Mouse (Mus musculus): ENCODE results near the gene Znrd1. TPM values are rescaled to one million over a fixed set of nuclear protein-coding genes. Genes with fewer than 3 reads are reported as not detected.

Znrd1 gene
- total and polyA plus RNA-seq, 3 experiments = 6.8 to 154 (median 127) TPM

DNA sequence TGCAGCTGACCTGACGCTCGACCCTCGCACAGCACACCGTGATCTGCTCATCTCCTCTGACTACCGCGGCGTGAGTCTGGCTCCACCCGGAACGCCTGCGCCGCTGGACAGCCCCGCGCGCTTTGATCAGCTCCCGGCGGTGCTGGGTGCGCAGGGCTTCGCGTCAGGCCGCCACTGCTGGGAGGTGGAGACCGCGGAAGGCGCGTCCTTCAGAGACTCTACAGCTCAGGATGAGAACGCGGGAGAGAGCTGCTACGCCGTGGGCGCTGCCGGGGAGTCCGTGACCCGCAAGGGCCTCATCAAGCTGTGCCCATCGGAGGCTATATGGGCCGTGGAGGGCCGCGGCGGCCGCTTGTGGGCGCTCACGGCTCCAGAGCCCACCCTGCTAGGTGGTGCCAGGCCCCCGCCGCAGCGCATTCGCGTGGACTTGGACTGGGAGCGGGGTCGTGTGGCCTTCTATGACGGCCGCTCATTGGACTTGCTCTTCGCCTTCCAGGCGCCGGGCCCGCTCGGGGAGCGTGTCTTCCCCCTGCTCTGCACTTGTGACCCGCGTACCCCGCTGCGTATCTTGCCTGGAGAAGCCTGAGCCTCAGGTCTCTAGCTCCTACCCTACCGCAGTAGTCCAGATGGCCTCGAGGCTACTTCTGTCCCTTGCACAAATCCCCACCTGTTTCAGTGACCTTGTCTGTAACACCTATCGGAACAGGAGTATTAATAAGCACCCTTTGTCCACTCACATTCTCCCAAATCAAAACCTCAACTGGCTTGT is 11.1 kb downstream of the Znrd1 start:
- no peak overlapping the region for H3K4me3 ChIP-seq (ENCODE audit: low read depth, low read length)
- peaks cover 16% of the 10 kb centered on the region for H3K4me1 ChIP-seq (ENCODE audit: insufficient read depth, low read depth, low read length)
- H3K36me3 ChIP-seq (replicated peaks) = peaks cover 34% of the 10 kb centered on the region
- H3K9me3 ChIP-seq (replicated peaks) = peaks cover 7% of the 10 kb centered on the region
- DNase-seq (ENCODE audit: low spot score) = no peak
- TF ChIP-seq GATA2 (IDR thresholded peaks at IDR 0.05; ENCODE audit: borderline replicate concordance, low read depth, low read length) = no peak
- TF ChIP-seq GATA1 (IDR thresholded peaks at IDR 0.05; ENCODE audit: borderline replicate concordance, low read length) = no peak
- TF ChIP-seq CTCF (IDR thresholded peaks at IDR 0.05; ENCODE audit: low read depth, low read length) = no peak
- no peak for TF ChIP-seq POLR2AphosphoS5 (IDR thresholded peaks at IDR 0.05; ENCODE audit: insufficient replicate concordance, low read depth, low read length)
- no peak for TF ChIP-seq TAL1 (conservative IDR thresholded peaks at IDR 0.05; ENCODE audit: low read depth, low read length)
- peaks cover 7% of the 10 kb centered on the region; the same call in 1 of the 2 replicates for H3K27me3 ChIP-seq (ENCODE audit: insufficient read depth, low read length)
- no peak for ATAC-seq (ENCODE audit: extremely low read depth, insufficient number of reproducible peaks, low FRiP score, poor library complexity, severe bottlenecking)

DNA sequence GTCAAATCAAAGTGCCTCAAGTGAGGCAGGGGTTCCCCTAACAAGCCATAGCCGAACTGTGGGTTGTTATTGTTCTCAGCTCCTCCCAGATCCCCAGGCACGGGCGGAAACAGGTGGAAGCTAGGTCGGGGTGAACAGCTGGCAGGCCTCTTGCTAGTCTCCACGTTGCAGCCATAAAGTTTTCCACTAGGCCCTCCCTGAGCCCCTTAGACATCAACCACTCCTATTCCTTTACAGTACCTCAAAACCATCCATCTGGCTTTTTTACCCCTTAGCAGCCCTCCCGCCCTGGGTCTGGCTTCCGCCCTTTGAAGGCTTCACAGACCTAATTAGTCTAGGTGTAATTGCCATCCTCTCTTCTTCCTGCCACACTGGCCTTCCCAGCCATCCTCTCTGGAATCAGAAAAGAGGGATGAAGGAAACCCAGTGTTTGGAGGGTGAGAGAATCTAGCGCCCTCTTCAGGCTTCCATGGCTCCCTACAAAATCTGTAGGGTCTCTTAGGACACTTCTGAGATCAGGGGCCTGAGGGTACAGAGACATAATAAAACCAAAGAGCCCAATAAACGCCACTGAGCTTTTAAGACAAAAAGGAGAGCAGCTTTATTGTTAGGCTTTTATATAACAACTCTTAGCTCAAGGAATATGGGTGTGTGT is 14.1 kb downstream of the Znrd1 start:
- peaks cover 16% of the 10 kb centered on the region for H3K27me3 ChIP-seq (ENCODE audit: insufficient read depth, low read length)
- no peak for TF ChIP-seq POLR2AphosphoS5 (IDR thresholded peaks at IDR 0.05; ENCODE audit: insufficient replicate concordance, low read depth, low read length)
- no peak for TF ChIP-seq TAL1 (conservative IDR thresholded peaks at IDR 0.05; ENCODE audit: low read depth, low read length)
- no peak for TF ChIP-seq CTCF (IDR thresholded peaks at IDR 0.05; ENCODE audit: low read depth, low read length)
- TF ChIP-seq GATA2 (IDR thresholded peaks at IDR 0.05; ENCODE audit: borderline replicate concordance, low read depth, low read length) = no peak
- no peak for TF ChIP-seq GATA1 (IDR thresholded peaks at IDR 0.05; ENCODE audit: borderline replicate concordance, low read length)
- DNase-seq (ENCODE audit: low spot score) (no peak), ATAC-seq (ENCODE audit: extremely low read depth, insufficient number of reproducible peaks, low FRiP score, poor library complexity, severe bottlenecking) (no peak)
- H3K36me3 ChIP-seq (replicated peaks) = peaks cover 26% of the 10 kb centered on the region
- H3K9me3 ChIP-seq (replicated peaks) = peaks cover 7% of the 10 kb centered on the region
- H3K4me3 ChIP-seq (ENCODE audit: low read depth, low read length) = no peak overlapping the region
- H3K4me1 ChIP-seq (ENCODE audit: insufficient read depth, low read depth, low read length) = peaks cover 4% of the 10 kb centered on the region

DNA sequence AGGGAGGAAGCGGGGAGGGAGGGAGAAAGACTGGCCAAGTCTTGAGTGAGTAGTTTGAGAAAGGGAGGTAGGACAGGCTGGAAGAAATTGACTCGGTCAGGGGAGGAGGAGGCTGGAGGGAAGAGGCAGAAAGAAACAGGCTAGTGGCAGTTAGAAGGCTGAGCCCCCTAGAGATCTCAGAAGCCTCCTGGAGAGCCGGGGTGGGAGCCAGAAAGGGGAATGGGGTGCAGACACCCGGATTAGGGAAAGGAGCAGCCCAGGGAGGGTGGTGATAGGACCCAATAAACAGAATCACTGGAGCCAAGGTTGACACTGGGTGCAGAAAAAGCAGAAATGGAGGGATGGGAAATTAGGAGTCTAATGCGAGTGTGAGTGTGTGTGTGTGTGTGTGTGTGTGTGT is 14.7 kb downstream of the Znrd1 start:
- peaks cover 20% of the 10 kb centered on the region for H3K27me3 ChIP-seq (ENCODE audit: insufficient read depth, low read length)
- peaks cover 3% of the 10 kb centered on the region; the same call in 1 of the 2 replicates for H3K4me1 ChIP-seq (ENCODE audit: insufficient read depth, low read depth, low read length)
- TF ChIP-seq POLR2AphosphoS5 (IDR thresholded peaks at IDR 0.05; ENCODE audit: insufficient replicate concordance, low read depth, low read length) (no peak), GATA2 (IDR thresholded peaks at IDR 0.05; ENCODE audit: borderline replicate concordance, low read depth, low read length) (no peak), CTCF (IDR thresholded peaks at IDR 0.05; ENCODE audit: low read depth, low read length) (no peak), GATA1 (IDR thresholded peaks at IDR 0.05; ENCODE audit: borderline replicate concordance, low read length) (no peak), TAL1 (conservative IDR thresholded peaks at IDR 0.05; ENCODE audit: low read depth, low read length) (no peak)
- ATAC-seq (ENCODE audit: extremely low read depth, insufficient number of reproducible peaks, low FRiP score, poor library complexity, severe bottlenecking) (no peak), DNase-seq (ENCODE audit: low spot score) (no peak)
- peaks cover 20% of the 10 kb centered on the region for H3K36me3 ChIP-seq (replicated peaks)
- H3K9me3 ChIP-seq (replicated peaks) = peaks cover 7% of the 10 kb centered on the region
- H3K4me3 ChIP-seq (ENCODE audit: low read depth, low read length) = no peak overlapping the region

DNA sequence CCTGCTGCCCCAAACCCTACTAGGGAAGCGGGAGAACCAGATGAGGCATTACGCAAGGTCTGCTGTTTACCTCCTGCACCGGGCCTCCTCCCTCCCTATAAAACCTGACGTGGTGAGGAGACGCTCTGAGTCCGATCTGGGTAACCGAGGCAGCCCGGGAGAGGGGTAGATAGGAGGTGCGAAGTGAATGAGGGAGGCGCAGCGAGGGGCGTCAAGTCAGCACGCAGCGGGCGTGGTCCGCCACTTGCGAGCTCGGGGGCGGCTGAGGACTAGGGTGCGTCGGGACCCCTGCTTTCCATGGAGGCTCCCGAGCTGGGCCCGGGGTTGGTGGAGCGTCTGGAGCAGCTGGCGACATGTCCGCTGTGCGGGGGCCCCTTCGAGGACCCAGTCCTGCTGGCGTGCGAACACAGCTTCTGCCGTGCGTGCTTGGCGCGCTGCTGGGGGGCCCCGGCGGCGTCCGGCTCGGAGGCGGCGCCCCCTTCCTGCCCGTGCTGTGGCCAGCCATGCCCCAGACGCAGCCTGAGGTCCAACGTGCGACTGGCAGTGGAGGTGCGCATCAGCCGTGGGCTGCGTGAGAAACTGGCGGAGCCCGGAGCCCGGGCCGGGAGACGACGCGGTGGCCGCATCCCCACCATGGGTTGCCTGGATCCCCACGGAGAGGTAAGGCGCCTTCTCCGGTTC is 15.4 kb downstream of the Znrd1 start, which contains the start of gene Rnf39:
Gene Rnf39 (plus strand): TSS at position 128 of the 681 bp plus-strand sequence.
- TF ChIP-seq POLR2AphosphoS5 (IDR thresholded peaks at IDR 0.05; ENCODE audit: insufficient replicate concordance, low read depth, low read length) = no peak
- no peak for TF ChIP-seq CTCF (IDR thresholded peaks at IDR 0.05; ENCODE audit: low read depth, low read length)
- TF ChIP-seq GATA2 (IDR thresholded peaks at IDR 0.05; ENCODE audit: borderline replicate concordance, low read depth, low read length) = no peak
- TF ChIP-seq GATA1 (IDR thresholded peaks at IDR 0.05; ENCODE audit: borderline replicate concordance, low read length) = no peak
- TF ChIP-seq TAL1 (conservative IDR thresholded peaks at IDR 0.05; ENCODE audit: low read depth, low read length) = no peak
- DNase-seq (ENCODE audit: low spot score) = no peak
- H3K36me3 ChIP-seq (replicated peaks) = peaks cover 12% of the 10 kb centered on the region
- peaks cover 3% of the 10 kb centered on the region; the same call in 1 of the 2 replicates for H3K4me1 ChIP-seq (ENCODE audit: insufficient read depth, low read depth, low read length)
- no peak within 1 kb of the TSS for H3K4me3 ChIP-seq (ENCODE audit: low read depth, low read length)
- no peak for ATAC-seq (ENCODE audit: extremely low read depth, insufficient number of reproducible peaks, low FRiP score, poor library complexity, severe bottlenecking)
- H3K9me3 ChIP-seq (replicated peaks) = peaks cover 7% of the 10 kb centered on the region
- peaks cover 22% of the 10 kb centered on the region for H3K27me3 ChIP-seq (ENCODE audit: insufficient read depth, low read length)

DNA sequence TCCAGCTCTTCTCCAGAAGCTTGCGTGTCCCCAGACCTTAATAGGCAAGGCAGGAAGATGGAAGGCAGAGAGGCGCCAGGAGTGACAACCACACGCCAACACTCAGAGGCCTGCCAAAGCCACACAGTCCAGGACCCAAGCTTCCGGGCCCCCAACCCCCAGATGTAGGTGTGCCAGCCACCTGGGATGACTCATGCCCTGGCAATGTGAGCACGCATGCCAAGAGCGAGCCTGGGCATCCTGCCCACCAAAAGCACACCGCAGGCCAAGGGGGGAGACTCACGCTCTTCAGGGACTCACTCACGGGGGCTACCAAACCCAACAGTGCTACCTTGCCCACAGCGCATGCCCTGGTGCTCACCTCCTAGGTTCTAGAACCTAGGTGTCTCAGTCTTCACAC is 16.0 kb downstream of the Znrd1 start:
- no peak for DNase-seq (ENCODE audit: low spot score)
- no peak for TF ChIP-seq TAL1 (conservative IDR thresholded peaks at IDR 0.05; ENCODE audit: low read depth, low read length)
- TF ChIP-seq POLR2AphosphoS5 (IDR thresholded peaks at IDR 0.05; ENCODE audit: insufficient replicate concordance, low read depth, low read length) = no peak
- TF ChIP-seq GATA2 (IDR thresholded peaks at IDR 0.05; ENCODE audit: borderline replicate concordance, low read depth, low read length) = no peak
- TF ChIP-seq CTCF (IDR thresholded peaks at IDR 0.05; ENCODE audit: low read depth, low read length) = no peak
- no peak for TF ChIP-seq GATA1 (IDR thresholded peaks at IDR 0.05; ENCODE audit: borderline replicate concordance, low read length)
- Histone ChIP-seq H3K36me3 (replicated peaks) (peaks cover 7% of the 10 kb centered on the region), H3K4me3 (ENCODE audit: low read depth, low read length) (no peak overlapping the region), H3K27me3 (ENCODE audit: insufficient read depth, low read length) (peaks cover 22% of the 10 kb centered on the region), H3K9me3 (replicated peaks) (peaks cover 6% of the 10 kb centered on the region), H3K4me1 (ENCODE audit: insufficient read depth, low read depth, low read length) (peaks cover 3% of the 10 kb centered on the region; the same call in 1 of the 2 replicates)
- ATAC-seq (ENCODE audit: extremely low read depth, insufficient number of reproducible peaks, low FRiP score, poor library complexity, severe bottlenecking) = no peak
